Mouse (Mus musculus) limb, embryonic 12.5 days (tissue): ENCODE results near the gene Cacna1e. TPM values are rescaled to one million over a fixed set of nuclear protein-coding genes. Genes with fewer than 3 reads are reported as not detected.

Experiments
- ATAC-seq: fragments of 200-750 bp; cut with Nextera tagmentation; 2 replicates; pipeline ENCODE4 v1.8.0; 2017; ENCODE audit warnings: low read depth, moderate TSS enrichment; ENCODE audit not compliant: insufficient number of reproducible peaks, insufficient read depth, low FRiP score, low TSS enrichment
- H3K27ac ChIP-seq: fragments of 300-500 bp; sonication (generic); 2 replicates; pipeline ENCODE4 v1.5.1; 2016; ENCODE audit warnings: mild to moderate bottlenecking, moderate library complexity
- H3K27me3 ChIP-seq: fragments of 300-500 bp; sonication (generic); 2 replicates; pipeline ENCODE4 v1.6.1; 2016; ENCODE audit warnings: mild to moderate bottlenecking, moderate library complexity
- H3K36me3 ChIP-seq: fragments of 300-500 bp; sonication (generic); 2 replicates; pipeline ENCODE4 v1.6.1; 2016; ENCODE audit warnings: mild to moderate bottlenecking, moderate library complexity
- H3K4me1 ChIP-seq: fragments of 300-500 bp; sonication (generic); replicated peaks from 2 replicates; pipeline ENCODE4 v1.6.1; 2016
- H3K4me2 ChIP-seq: fragments of 300-500 bp; sonication (generic); 2 replicates; pipeline ENCODE4 v1.6.1; 2016; ENCODE audit warnings: mild to moderate bottlenecking, moderate library complexity
- H3K4me3 ChIP-seq: fragments of 300-500 bp; sonication (generic); replicated peaks from 2 replicates; pipeline ENCODE4 v1.5.1; 2016; ENCODE audit warnings: mild to moderate bottlenecking
- H3K9ac ChIP-seq: fragments of 300-500 bp; sonication (generic); replicated peaks from 2 replicates; pipeline ENCODE4 v1.6.1; 2016; ENCODE audit warnings: mild to moderate bottlenecking, moderate library complexity
- H3K9me3 ChIP-seq: fragments of 300-500 bp; sonication (generic); 2 replicates; pipeline ENCODE4 v1.6.1; 2016; ENCODE audit warnings: mild to moderate bottlenecking, moderate library complexity
- WGBS: fragments of 180-500 bp; shearing (Covaris S2); methylation state at CpG from one replicate; pipeline ENCODE4 v1.1.7; 2016; 5-methylcytosine and 5-hydroxymethylcytosine counted together
- polyA plus RNA-seq: library from polyadenylated mRNA; unstranded; fragments of >200 nt; fragmentation: Nextera tagmentation; extraction: Ambion mirVana; gene quantifications from 2 replicates; pipeline ENCODE4 v1.2.1, GENCODE M21; 2016

Gene Cacna1e
- polyA plus RNA-seq, 1 experiment from 2014 or later, result 1.2 TPM

DNA sequence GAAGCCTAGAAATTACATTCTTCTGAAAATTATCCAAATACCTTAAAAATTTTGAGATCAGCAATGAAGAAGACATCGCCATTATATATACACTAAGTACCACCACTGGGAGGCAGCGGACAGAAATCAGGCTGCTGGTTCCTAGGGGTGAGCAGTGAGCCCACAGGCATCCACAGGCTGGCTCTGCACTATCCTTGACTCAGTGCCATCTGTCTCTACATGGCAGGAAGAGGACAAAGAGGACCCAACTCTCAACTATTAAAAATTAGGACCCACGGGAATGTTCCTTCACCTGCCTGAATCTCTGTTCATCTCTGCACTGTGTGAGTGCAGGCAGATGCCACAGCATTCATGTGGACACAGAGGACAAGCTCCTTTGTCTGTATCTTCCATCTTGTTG, 79.3 kb downstream of the Cacna1e start:
- no peak for ATAC-seq
- H3K27ac ChIP-seq, result no peak overlapping the region
- no peak overlapping the region for H3K9ac ChIP-seq
- 89% methylated on average over 3 of the region's 3 CpGs for WGBS
- no peaks in the 10 kb centered on the region for H3K27me3 ChIP-seq
- H3K4me1 ChIP-seq, result no peaks in the 10 kb centered on the region
- H3K4me2 ChIP-seq, result no peak overlapping the region
- H3K4me3 ChIP-seq, result no peak overlapping the region
- no peaks in the 10 kb centered on the region for H3K9me3 ChIP-seq
- H3K36me3 ChIP-seq, result no peaks in the 10 kb centered on the region

DNA sequence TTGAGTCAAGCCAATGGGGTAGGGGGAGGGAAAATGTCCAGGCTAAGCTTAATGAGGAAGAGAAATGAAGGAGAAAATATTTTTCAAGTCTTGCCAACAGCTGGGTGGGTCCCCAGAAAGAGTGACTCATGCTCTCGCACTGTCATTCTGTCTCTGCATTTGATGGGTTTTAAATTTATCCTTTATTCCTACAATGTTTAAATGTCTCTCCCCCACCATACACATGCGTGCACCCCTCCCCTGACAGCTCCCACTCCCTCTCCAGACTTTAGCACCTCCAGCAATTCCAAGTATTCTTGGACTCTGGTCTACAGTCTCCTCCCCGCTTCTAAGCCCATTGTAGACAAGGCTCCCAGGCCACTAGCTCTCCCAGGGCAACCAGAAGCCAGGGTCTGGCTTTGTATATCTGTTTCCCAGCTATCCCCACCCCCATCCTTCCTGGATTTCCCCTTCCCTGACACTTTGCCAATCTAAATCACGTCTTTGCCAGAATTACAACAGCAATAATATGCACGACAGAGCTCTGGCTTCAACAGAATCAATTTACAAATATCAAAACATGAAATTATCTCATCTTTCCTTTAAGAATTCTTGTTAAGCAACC, 81.9 kb downstream of the Cacna1e start:
- Histone ChIP-seq H3K27me3 (peaks cover 4% of the 10 kb centered on the region; the same call in 1 of the 2 replicates), H3K36me3 (no peaks in the 10 kb centered on the region), H3K27ac (no peak overlapping the region), H3K4me2 (no peak overlapping the region), H3K4me1 (no peaks in the 10 kb centered on the region), H3K4me3 (no peak overlapping the region), H3K9ac (no peak overlapping the region), H3K9me3 (no peaks in the 10 kb centered on the region)
- ATAC-seq, result no peak
- WGBS, result 74% methylated on average over 5 of the region's 5 CpGs

DNA sequence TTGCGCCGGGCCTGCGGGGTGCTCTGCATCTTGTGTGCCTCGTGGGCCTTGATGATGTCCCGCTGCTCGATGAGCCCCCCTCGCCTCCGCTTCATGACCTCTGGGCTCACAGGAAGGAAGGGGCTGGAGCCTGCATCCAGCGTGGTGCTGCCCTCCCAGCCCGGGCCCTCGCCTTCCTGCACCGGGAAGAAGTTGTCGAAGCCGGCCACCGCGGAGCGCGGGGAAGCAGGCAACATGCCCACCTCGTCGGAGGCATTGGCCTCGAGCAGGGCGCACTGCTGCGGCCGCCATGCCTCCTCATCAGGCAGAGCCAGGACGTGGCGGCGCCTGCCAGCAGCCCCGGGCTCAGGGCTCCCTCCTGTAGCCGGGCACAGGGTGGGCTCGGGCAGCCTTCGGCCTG, 85.0 kb downstream of the Cacna1e start:
- Histone ChIP-seq H3K4me1 (no peaks in the 10 kb centered on the region), H3K4me3 (no peak overlapping the region), H3K4me2 (no peak overlapping the region), H3K27ac (no peak overlapping the region), H3K9me3 (no peaks in the 10 kb centered on the region), H3K36me3 (no peaks in the 10 kb centered on the region), H3K9ac (no peak overlapping the region), H3K27me3 (peaks cover 4% of the 10 kb centered on the region; the same call in 1 of the 2 replicates)
- 79% methylated on average over 31 of the region's 31 CpGs for WGBS
- ATAC-seq, result no peak

GRCm38 (mm10) chr1:154798771-154799170, 85.5 kb downstream of the Cacna1e start:
- no peak overlapping the region for H3K9ac ChIP-seq
- H3K36me3 ChIP-seq, result no peaks in the 10 kb centered on the region
- 68% methylated on average over 2 of the region's 2 CpGs for WGBS
- no peaks in the 10 kb centered on the region for H3K4me1 ChIP-seq
- no peak overlapping the region for H3K27ac ChIP-seq
- no peaks in the 10 kb centered on the region for H3K9me3 ChIP-seq
- H3K4me2 ChIP-seq, result no peak overlapping the region
- peaks cover 4% of the 10 kb centered on the region; the same call in 1 of the 2 replicates for H3K27me3 ChIP-seq
- ATAC-seq, result no peak
- H3K4me3 ChIP-seq, result no peak overlapping the region

DNA sequence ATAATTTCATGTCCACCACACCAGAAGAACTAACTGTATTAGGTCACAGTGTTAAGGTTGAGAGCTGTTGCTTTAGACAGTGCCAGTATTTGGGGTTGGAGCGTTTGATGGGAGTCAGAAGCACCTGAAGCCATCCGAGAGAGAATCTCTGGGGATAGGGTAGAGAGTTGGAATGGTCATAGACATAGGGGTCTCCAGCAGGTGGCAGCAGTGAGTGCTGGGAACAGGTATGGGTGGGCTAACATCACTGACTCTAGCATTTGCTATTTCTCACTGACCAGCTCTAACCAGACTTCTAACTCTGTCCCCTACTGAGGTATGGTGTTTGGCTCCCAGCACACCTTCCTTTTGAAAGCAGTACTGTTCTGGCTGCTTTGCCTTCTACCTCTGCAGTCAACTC, 87.6 kb downstream of the Cacna1e start:
- Histone ChIP-seq H3K4me2 (no peak overlapping the region), H3K27ac (no peak overlapping the region), H3K36me3 (no peaks in the 10 kb centered on the region), H3K27me3 (peaks cover 4% of the 10 kb centered on the region; the same call in 1 of the 2 replicates), H3K9me3 (no peaks in the 10 kb centered on the region), H3K4me1 (peaks cover 8% of the 10 kb centered on the region), H3K9ac (no peak overlapping the region), H3K4me3 (no peak overlapping the region)
- WGBS, result 62% methylated on average over 2 of the region's 2 CpGs
- no peak for ATAC-seq

DNA sequence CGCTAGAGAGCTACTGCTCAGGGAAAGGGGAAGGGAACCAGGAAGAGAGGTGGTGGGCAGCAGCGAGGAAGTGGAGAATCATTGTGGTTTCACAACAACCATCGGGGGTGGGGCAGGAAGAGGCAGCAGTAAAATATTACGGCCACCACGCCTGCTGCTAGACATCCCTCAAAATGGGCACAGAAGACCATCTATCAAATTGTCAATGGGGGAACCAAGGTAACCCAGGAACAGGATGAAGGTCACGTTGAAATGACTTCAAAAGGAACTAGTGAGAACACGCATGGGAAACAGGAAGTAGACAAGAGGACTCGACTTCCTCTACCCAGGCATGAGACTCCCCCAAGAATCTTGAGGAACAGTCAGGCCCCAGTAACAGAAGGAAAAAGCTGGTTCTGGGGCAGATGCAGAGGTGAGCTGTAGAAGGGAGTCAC, 89.8 kb downstream of the Cacna1e start:
- Histone ChIP-seq H3K4me2 (no peak overlapping the region), H3K4me1 (peaks cover 17% of the 10 kb centered on the region), H3K27me3 (peaks cover 4% of the 10 kb centered on the region), H3K4me3 (no peak overlapping the region), H3K9ac (no peak overlapping the region), H3K36me3 (no peaks in the 10 kb centered on the region), H3K9me3 (no peaks in the 10 kb centered on the region), H3K27ac (no peak overlapping the region)
- 74% methylated on average over 8 of the region's 8 CpGs for WGBS
- no peak for ATAC-seq

DNA sequence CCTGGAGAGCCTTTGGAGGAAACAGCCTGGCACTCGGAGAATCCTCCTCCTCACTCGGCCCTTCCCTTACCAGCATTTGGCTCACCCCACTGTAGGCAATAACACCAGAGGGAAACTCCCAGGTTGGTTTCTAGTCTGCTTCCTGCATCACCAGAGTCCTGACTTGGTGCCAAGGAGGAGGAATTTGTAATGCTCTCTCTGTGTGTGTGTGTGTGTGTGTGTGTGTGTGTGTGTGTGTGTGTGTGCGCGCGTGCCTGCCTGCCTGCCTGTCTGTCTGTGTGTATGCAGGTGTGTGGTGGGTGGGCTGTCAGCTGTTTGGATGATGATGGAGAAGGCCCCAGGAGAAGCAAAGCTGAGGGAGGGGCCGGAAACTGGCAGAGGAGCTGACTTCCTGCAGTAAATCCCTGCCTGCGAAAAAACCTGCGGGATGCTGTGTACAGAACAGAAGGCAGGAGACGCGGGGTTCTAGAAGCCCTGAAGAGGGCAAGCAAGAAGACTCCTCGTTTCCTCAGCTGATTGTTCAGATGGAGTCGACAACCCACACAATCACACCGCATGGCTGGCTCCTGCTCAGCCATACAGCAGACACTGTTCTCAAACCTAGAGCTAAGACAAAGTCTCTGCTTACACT, 92.6 kb downstream of the Cacna1e start:
- Histone ChIP-seq H3K36me3 (no peaks in the 10 kb centered on the region), H3K4me3 (no peak overlapping the region), H3K4me2 (no peak overlapping the region), H3K27me3 (peaks cover 4% of the 10 kb centered on the region; the same call in 1 of the 2 replicates), H3K27ac (peak overlapping the region; percentile 19; the same call in 1 of the 2 replicates), H3K9ac (no peak overlapping the region), H3K4me1 (peaks cover 17% of the 10 kb centered on the region), H3K9me3 (no peaks in the 10 kb centered on the region)
- no peak for ATAC-seq
- WGBS, result 49% methylated on average over 13 of the region's 13 CpGs

DNA sequence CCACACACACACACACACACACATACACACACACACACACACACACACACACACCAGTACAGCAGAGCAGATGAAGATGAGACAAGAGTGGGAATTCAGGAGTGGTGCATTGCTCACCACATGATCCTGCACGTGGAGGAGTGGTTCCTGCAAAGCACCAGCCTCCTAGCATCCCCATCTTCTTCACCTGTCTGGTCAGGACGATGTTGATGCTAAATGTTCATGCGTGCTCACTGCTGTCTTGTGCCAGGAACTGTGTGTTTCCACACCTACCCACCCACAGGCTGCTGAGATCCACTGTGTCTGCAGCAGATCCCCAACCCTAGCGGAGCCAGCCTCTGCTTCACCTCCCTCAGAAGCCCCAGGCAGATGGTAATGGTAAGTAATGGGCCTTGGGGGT, 95.8 kb downstream of the Cacna1e start:
- no peak for ATAC-seq
- H3K27me3 ChIP-seq, result peaks cover 28% of the 10 kb centered on the region
- WGBS, result 68% methylated on average over 4 of the region's 4 CpGs

GRCm38 (mm10) chr1:154788069-154788468, 96.2 kb downstream of the Cacna1e start:
- 3% methylated on average over 5 of the region's 5 CpGs for WGBS
- no peaks in the 10 kb centered on the region for H3K9me3 ChIP-seq
- H3K36me3 ChIP-seq, result no peaks in the 10 kb centered on the region
- no peak overlapping the region for H3K9ac ChIP-seq
- H3K27ac ChIP-seq, result no peak overlapping the region
- H3K4me2 ChIP-seq, result no peak overlapping the region
- H3K4me3 ChIP-seq, result no peak overlapping the region
- peaks cover 33% of the 10 kb centered on the region for H3K27me3 ChIP-seq
- H3K4me1 ChIP-seq, result peaks cover 21% of the 10 kb centered on the region
- peak; percentile 45; the same call in 1 of the 2 replicates for ATAC-seq

More for the DNA sequence above, 95.8 kb downstream of the Cacna1e start:
- no peak overlapping the region for H3K27ac ChIP-seq
- H3K9me3 ChIP-seq, result no peaks in the 10 kb centered on the region
- no peak overlapping the region for H3K4me3 ChIP-seq
- peaks cover 21% of the 10 kb centered on the region for H3K4me1 ChIP-seq
- no peak overlapping the region for H3K9ac ChIP-seq
- no peaks in the 10 kb centered on the region for H3K36me3 ChIP-seq
- H3K4me2 ChIP-seq, result no peak overlapping the region

- H3K9me3 ChIP-seq, result no peaks in the 10 kb centered on the region
- H3K4me2 ChIP-seq, result no peak overlapping the region
- H3K4me1 ChIP-seq, result peaks cover 19% of the 10 kb centered on the region
- H3K27ac ChIP-seq, result no peak overlapping the region
- no peak for ATAC-seq
- H3K4me3 ChIP-seq, result no peak overlapping the region
- no peak overlapping the region for H3K9ac ChIP-seq
- no peaks in the 10 kb centered on the region for H3K36me3 ChIP-seq
- H3K27me3 ChIP-seq, result peaks cover 35% of the 10 kb centered on the region
- WGBS, result 55% methylated on average over 5 of the region's 5 CpGs
These were observed 96.9 kb downstream of the Cacna1e start for GRCm38 (mm10) chr1:154787418-154787817.

DNA sequence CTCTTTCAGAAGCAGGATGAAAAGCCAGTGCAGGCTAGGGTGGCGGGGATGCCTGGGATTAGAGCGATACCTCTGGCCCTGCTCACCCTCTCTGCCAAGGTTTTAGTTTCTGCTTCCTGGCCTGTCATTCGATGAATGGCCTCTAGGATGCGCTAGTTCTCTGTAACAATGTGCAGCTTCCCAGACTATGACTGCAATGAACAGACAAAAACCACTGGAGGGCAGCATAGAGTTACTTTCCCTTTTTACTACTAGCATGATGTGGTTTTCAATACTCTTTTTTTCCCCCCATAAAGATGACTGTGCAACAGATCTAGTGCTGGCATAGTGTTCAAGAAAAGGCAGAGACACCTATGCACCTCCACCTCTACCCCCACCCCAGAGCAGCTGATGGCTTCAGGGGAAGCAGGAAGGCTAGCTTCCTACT, 98.0 kb downstream of the Cacna1e start:
- Histone ChIP-seq H3K27me3 (peaks cover 35% of the 10 kb centered on the region), H3K27ac (no peak overlapping the region), H3K9me3 (no peaks in the 10 kb centered on the region), H3K4me1 (peaks cover 9% of the 10 kb centered on the region), H3K4me2 (no peak overlapping the region), H3K9ac (no peak overlapping the region), H3K4me3 (no peak overlapping the region), H3K36me3 (no peaks in the 10 kb centered on the region)
- WGBS, result 7% methylated on average over 4 of the region's 4 CpGs
- no peak for ATAC-seq
